Mouse (Mus musculus) left cerebral cortex, postnatal 10 days (tissue): ENCODE measurements at regions not wholly inside any gene's neighbourhood (a gene's known extent, or its start where the extent isn't known, plus 50 kb on each side); places are given as distances from the start of the nearest gene placed in this dataset.

Experiments
- DNase-seq, 2 experiments: peaks; one replicate each; pipeline ENCODE4 v3.0.0; 2021 to 2022; ENCODE audit warnings: low spot score in 2 of 2, mixed read lengths in 1 of 2; ENCODE audit errors: extremely low spot score in 1 of 2
- intact Hi-C: fragments of 180-260 bp; cut with DNase I; formaldehyde crosslinking; loops from one replicate; pipeline ENCODE4 v1.15.1; 2025

GRCm38 (mm10) chr16:83250346-83250745 lies 422.2 kb downstream of the Gm21833 start:
- intact Hi-C loops = no loop called here
- DNase-seq = no peak

- no peak for DNase-seq
- intact Hi-C loops = no loop called here
Measured at GRCm38 (mm10) chr16:83254183-83254582, 426.0 kb downstream of the Gm21833 start.

GRCm38 (mm10) chr16:83271869-83272268 lies 443.7 kb downstream of the Gm21833 start:
- intact Hi-C loops = no loop called here
- no peak for DNase-seq

GRCm38 (mm10) chr16:83316314-83316713 lies 488.1 kb downstream of the Gm21833 start:
- intact Hi-C loops = no loop called here
- no peak for DNase-seq

- intact Hi-C loops = no loop called here
- DNase-seq = no peak
Measured at GRCm38 (mm10) chr16:83326826-83327225, 498.6 kb downstream of the Gm21833 start.

GRCm38 (mm10) chr16:83351069-83351468 lies 522.9 kb downstream of the Gm21833 start:
- peak in 1 of 2 experiments; percentile 2 for DNase-seq

GRCm38 (mm10) chr16:83394581-83394980 lies 566.4 kb downstream of the Gm21833 start:
- DNase-seq = no peak
- intact Hi-C loops = no loop called here

More at GRCm38 (mm10) chr16:83351069-83351468, 522.9 kb downstream of the Gm21833 start:
- intact Hi-C loops = no loop called here

GRCm38 (mm10) chr16:83420676-83421075 lies 592.5 kb downstream of the Gm21833 start:
- intact Hi-C loops = no loop called here
- peak; percentile 45 to 56 for DNase-seq

GRCm38 (mm10) chr16:83423096-83423495 lies 594.9 kb downstream of the Gm21833 start:
- intact Hi-C loops = no loop called here
- no peak for DNase-seq
